Mouse (Mus musculus): Measurements from ENCODE around the gene Bckdha. TPM values are rescaled to one million over a fixed set of nuclear protein-coding genes. Genes with fewer than 3 reads are reported as not detected.

Bckdha gene
- polyA plus RNA-seq, 1 experiment from 2014 or later, result 96.3 TPM

DNA sequence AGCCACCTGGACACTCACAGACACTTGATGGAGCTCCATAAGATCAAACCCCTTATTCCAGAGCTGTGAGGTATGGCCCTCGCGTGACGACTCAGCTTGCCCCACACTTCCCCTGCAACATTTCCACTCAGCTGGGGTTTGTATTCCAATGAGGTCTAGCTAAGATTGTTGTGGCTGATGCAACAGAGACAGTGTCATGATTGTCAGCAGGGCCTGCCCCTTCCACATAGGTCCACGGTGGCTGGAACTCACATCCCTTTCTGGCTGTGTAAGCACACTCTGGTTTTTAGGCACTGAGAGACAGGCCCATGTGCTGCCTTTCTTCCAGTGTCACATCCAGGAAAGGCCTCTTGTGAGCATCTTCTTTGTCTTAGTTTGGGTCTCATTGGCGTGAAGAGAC is 74.1 kb downstream of the Bckdha start:
- DNase-seq (ENCODE audit: low spot score) (no peak), ATAC-seq (replicated peaks; ENCODE audit: low FRiP score, low read depth) (no peak)
- no peaks in the 10 kb centered on the region for H3K27me3 ChIP-seq (ENCODE audit: insufficient read depth, low read length)
- H3K36me3 ChIP-seq (ENCODE audit: insufficient read depth, low read length), result no peaks in the 10 kb centered on the region
- no peaks in the 10 kb centered on the region for H3K9me3 ChIP-seq (replicated peaks; ENCODE audit: low read length)
- H3K4me2 ChIP-seq (ENCODE audit: low read length), result no peak overlapping the region
- 87% methylated on average over 5 of the region's 5 CpGs for WGBS
- H3K4me1 ChIP-seq (replicated peaks; ENCODE audit: insufficient read depth, low read length), result no peaks in the 10 kb centered on the region
- TF ChIP-seq CTCF (IDR thresholded peaks at IDR 0.05; ENCODE audit: low read depth), result no peak
- no peak overlapping the region for H3K27ac ChIP-seq
- H3K9ac ChIP-seq (ENCODE audit: low read depth, low read length), result no peak overlapping the region
- no peak overlapping the region for H3K4me3 ChIP-seq (replicated peaks; ENCODE audit: low read depth, low read length)

GRCm38 (mm10) chr7:25582301-25582810 is 76.4 kb downstream of the Bckdha start:
- ATAC-seq (replicated peaks; ENCODE audit: low FRiP score, low read depth) (no peak), DNase-seq (ENCODE audit: low spot score) (no peak)
- H3K27ac ChIP-seq, result no peak overlapping the region
- WGBS, result 89% methylated on average over 15 of the region's 15 CpGs
- no peak overlapping the region for H3K9ac ChIP-seq (ENCODE audit: low read depth, low read length)
- no peaks in the 10 kb centered on the region for H3K27me3 ChIP-seq (ENCODE audit: insufficient read depth, low read length)
- H3K9me3 ChIP-seq (replicated peaks; ENCODE audit: low read length), result no peaks in the 10 kb centered on the region
- no peak for TF ChIP-seq CTCF (IDR thresholded peaks at IDR 0.05; ENCODE audit: low read depth)
- H3K4me1 ChIP-seq (replicated peaks; ENCODE audit: insufficient read depth, low read length), result no peaks in the 10 kb centered on the region
- no peaks in the 10 kb centered on the region for H3K36me3 ChIP-seq (ENCODE audit: insufficient read depth, low read length)
- H3K4me3 ChIP-seq (replicated peaks; ENCODE audit: low read depth, low read length), result no peak overlapping the region
- H3K4me2 ChIP-seq (ENCODE audit: low read length), result no peak overlapping the region

Other genes with a start within 250 kb of the Bckdha start
- 0.43 and 0.47 TPM in 2 replicates for gene Cxcl17, start 246.1 kb downstream of the Bckdha start, polyA plus RNA-seq (2015; fragmentation: Nextera tagmentation; extraction: Ambion mirVana)
- 4.7 and 6.3 TPM in 2 replicates for gene Ceacam1, start 181.4 kb downstream of the Bckdha start, polyA plus RNA-seq (2015; fragmentation: Nextera tagmentation; extraction: Ambion mirVana)
- gene Ceacam2, start 119.1 kb downstream of the Bckdha start, polyA plus RNA-seq (2015; fragmentation: Nextera tagmentation; extraction: Ambion mirVana), result 0.07 TPM in 1 of 2 replicates, not detected in the other
- 10.1 and 11.2 TPM in 2 replicates for gene Erich4, start 43.1 kb downstream of the Bckdha start, polyA plus RNA-seq (2015; fragmentation: Nextera tagmentation; extraction: Ambion mirVana)
- gene Dmac2, start 39.6 kb downstream of the Bckdha start, polyA plus RNA-seq (2015; fragmentation: Nextera tagmentation; extraction: Ambion mirVana), result 68.6 and 68.9 TPM in 2 replicates
- 9.3 and 11.4 TPM in 2 replicates for gene B3gnt8, start 32.3 kb downstream of the Bckdha start, polyA plus RNA-seq (2015; fragmentation: Nextera tagmentation; extraction: Ambion mirVana)
- 76.8 and 78.6 TPM in 2 replicates for gene Exosc5, start 183 bp upstream of the Bckdha start, polyA plus RNA-seq (2015; fragmentation: Nextera tagmentation; extraction: Ambion mirVana)
- gene Tmem91, start 16.2 kb upstream of the Bckdha start, polyA plus RNA-seq (2015; fragmentation: Nextera tagmentation; extraction: Ambion mirVana), result 1.0 and 1.1 TPM in 2 replicates
- 31.4 and 32.3 TPM in 2 replicates for gene B9d2, start 21.8 kb upstream of the Bckdha start, polyA plus RNA-seq (2015; fragmentation: Nextera tagmentation; extraction: Ambion mirVana)
- gene Tgfb1, start 28.0 kb upstream of the Bckdha start, polyA plus RNA-seq (2015; fragmentation: Nextera tagmentation; extraction: Ambion mirVana), result 3.2 and 3.6 TPM in 2 replicates
- gene Ccdc97, start 60.1 kb upstream of the Bckdha start, polyA plus RNA-seq (2015; fragmentation: Nextera tagmentation; extraction: Ambion mirVana), result 18.8 and 19.4 TPM in 2 replicates
- 50.0 and 56.0 TPM in 2 replicates for gene Hnrnpul1, start 95.8 kb upstream of the Bckdha start, polyA plus RNA-seq (2015; fragmentation: Nextera tagmentation; extraction: Ambion mirVana)
- gene Axl, start 129.7 kb upstream of the Bckdha start, polyA plus RNA-seq (2015; fragmentation: Nextera tagmentation; extraction: Ambion mirVana), result 95.7 and 110 TPM in 2 replicates
- 25.4 and 26.7 TPM in 2 replicates for gene Cyp2s1, start 157.9 kb upstream of the Bckdha start, polyA plus RNA-seq (2015; fragmentation: Nextera tagmentation; extraction: Ambion mirVana)
- gene Cyp2b10, start 238.6 kb upstream of the Bckdha start, polyA plus RNA-seq (2015; fragmentation: Nextera tagmentation; extraction: Ambion mirVana), result not detected in 2 replicates

Measured in kidney, postnatal 0 days (tissue).